Mouse (Mus musculus): ENCODE data around the gene Trmt44.

GRCm38 (mm10) chr5:35592081-35592736, 17.3 kb upstream of the Trmt44 start:
- no peak for TF ChIP-seq POLR2A (IDR thresholded peaks at IDR 0.05; ENCODE audit: extremely low read depth, insufficient read depth, low read length)
- TF ChIP-seq CTCF (IDR thresholded peaks at IDR 0.05; ENCODE audit: extremely low read depth, insufficient read depth, low read length): peak; percentile 23; the same call in 1 of the 2 replicates
